Mouse (Mus musculus) small intestine, adult 2 months (tissue): ENCODE results near the gene Lrp6.

Experiments used
- CTCF ChIP-seq: fragments of 200-500 bp; IDR thresholded peaks from 2 replicates; pipeline ENCODE4 v1.5.1; 2012; ENCODE audit warnings: low read depth, mild to moderate bottlenecking, control low read depth, inconsistent platforms, low read length, moderate library complexity, mixed read lengths; ENCODE audit not compliant: insufficient replicate concordance, insufficient read length; ENCODE audit errors: extremely low read depth
- POLR2A ChIP-seq: fragments of 200-500 bp; IDR thresholded peaks from 2 replicates; pipeline ENCODE4 v1.6.1; 2012; ENCODE audit warnings: low read depth, mild to moderate bottlenecking, control low read depth, inconsistent platforms, low read length, moderate library complexity

GRCm38 (mm10) chr6:134509731-134510226 lies 57.0 kb downstream of the Lrp6 start:
- TF ChIP-seq CTCF (no peak), POLR2A (no peak)
